Mouse (Mus musculus) CD4-positive, CD25-positive, alpha-beta regulatory T cell, adult 4 months (primary cell): ENCODE data around the gene Cyb5r3. TPM values are rescaled to one million over a fixed set of nuclear protein-coding genes. Genes with fewer than 3 reads are reported as not detected.

Source experiments
- polyA plus RNA-seq, 2 experiments: library from polyadenylated mRNA; unstranded; fragments of 100-300 nt; shearing (Covaris generic); gene quantifications; one replicate each; pipeline ENCODE4 v1.2.1; 2017

Gene Cyb5r3
- polyA plus RNA-seq, 2 experiments from 2014 or later = 62.0 to 116 TPM

Other genes starting within 250 kb of the Cyb5r3 start
- gene Tcf20, start 184.7 kb downstream of the Cyb5r3 start, polyA plus RNA-seq = 10 to 100 TPM; 15.9 to 19.7 TPM
- gene Nfam1, start 139.3 kb downstream of the Cyb5r3 start, polyA plus RNA-seq = 1 to 10 TPM in 1 of 2 experiments, under 1 TPM in 1; 0.22 to 1.1 TPM
- gene Serhl, start 83.1 kb downstream of the Cyb5r3 start, polyA plus RNA-seq = 10 to 100 TPM; 81.9 to 88.8 TPM
- 10 to 100 TPM; 75.7 to 97.2 TPM for gene Rrp7a, start 49.8 kb downstream of the Cyb5r3 start, polyA plus RNA-seq
- gene Poldip3, start 23.2 kb downstream of the Cyb5r3 start, polyA plus RNA-seq = 100 to 1,000 TPM; 168 to 222 TPM
- gene A4galt, start 79.2 kb upstream of the Cyb5r3 start, polyA plus RNA-seq = not detected
- 10 to 100 TPM in 1 of 2 experiments, 1 to 10 TPM in 1; 9.3 to 14.6 TPM for gene Arfgap3, start 177.7 kb upstream of the Cyb5r3 start, polyA plus RNA-seq